Mouse (Mus musculus) heart, embryonic 12.5 days (tissue): ENCODE measurements around the gene Hs3st5. TPM values are rescaled to one million over a fixed set of nuclear protein-coding genes. Genes with fewer than 3 reads are reported as not detected.
"Not testable (repeated sequence)": the region's sequence is repeated elsewhere in the genome, so short reads cannot be mapped to it uniquely, and the experiment has no call there.

ENCODE experiments used
- ATAC-seq: fragments of 200-750 bp; cut with Nextera tagmentation; 2 replicates; pipeline ENCODE4 v1.8.0; 2017; ENCODE audit warnings: moderate TSS enrichment, moderate library complexity; ENCODE audit not compliant: insufficient number of reproducible peaks, low FRiP score
- H3K27ac ChIP-seq: fragments of 300-500 bp; sonication (generic); 2 replicates; pipeline ENCODE4 v1.5.1; 2016; ENCODE audit warnings: mild to moderate bottlenecking, moderate library complexity; ENCODE audit not compliant: poor library complexity, severe bottlenecking
- H3K27me3 ChIP-seq: fragments of 300-500 bp; sonication (generic); replicated peaks from 2 replicates; pipeline ENCODE4 v1.6.1; 2016; ENCODE audit warnings: mild to moderate bottlenecking, moderate library complexity
- H3K36me3 ChIP-seq: fragments of 300-500 bp; sonication (generic); 2 replicates; pipeline ENCODE4 v1.6.1; 2016; ENCODE audit warnings: mild to moderate bottlenecking, moderate library complexity
- H3K4me1 ChIP-seq: fragments of 300-500 bp; sonication (generic); replicated peaks from 2 replicates; pipeline ENCODE4 v1.6.1; 2016; ENCODE audit warnings: mild to moderate bottlenecking
- H3K4me2 ChIP-seq: fragments of 300-500 bp; sonication (generic); 2 replicates; pipeline ENCODE4 v1.6.1; 2016; ENCODE audit warnings: mild to moderate bottlenecking, moderate library complexity
- H3K4me3 ChIP-seq: fragments of 300-500 bp; sonication (generic); 2 replicates; pipeline ENCODE4 v1.5.1; 2016; ENCODE audit warnings: mild to moderate bottlenecking
- H3K9ac ChIP-seq: fragments of 300-500 bp; sonication (generic); 2 replicates; pipeline ENCODE4 v1.6.1; 2016; ENCODE audit warnings: mild to moderate bottlenecking, moderate library complexity
- H3K9me3 ChIP-seq: fragments of 300-500 bp; sonication (generic); replicated peaks from 2 replicates; pipeline ENCODE4 v1.6.1; 2016; ENCODE audit warnings: mild to moderate bottlenecking, moderate library complexity
- WGBS: fragments of 180-500 bp; shearing (Covaris S2); methylation state at CpG from one replicate; pipeline ENCODE4 v1.1.7; 2016; 5-methylcytosine and 5-hydroxymethylcytosine counted together
- polyA plus RNA-seq: library from polyadenylated mRNA; unstranded; fragments of >200 nt; fragmentation: Nextera tagmentation; extraction: Ambion mirVana; gene quantifications from 2 replicates; pipeline ENCODE4 v1.2.1, GENCODE M21; 2016

Gene Hs3st5
- polyA plus RNA-seq, 1 experiment from 2014 or later: 0.26 TPM

GRCm38 (mm10) chr10:36507556-36507870 is 899 bp downstream of the Hs3st5 start:
- H3K36me3 ChIP-seq: no peaks in the 10 kb centered on the region
- H3K27me3 ChIP-seq: peaks cover 45% of the 10 kb centered on the region
- H3K9ac ChIP-seq: peak overlapping the region; percentile 53
- no peak overlapping the region for H3K27ac ChIP-seq
- H3K9me3 ChIP-seq: no peaks in the 10 kb centered on the region
- ATAC-seq: 0 out of 2 replicates have a peak, but pooled peaks have one; percentile 2
- H3K4me2 ChIP-seq: peak overlapping the region; percentile 97
- H3K4me3 ChIP-seq: peak overlapping the region; percentile 59
- H3K4me1 ChIP-seq: peaks cover 10% of the 10 kb centered on the region
- WGBS: under 1% methylated on average over 15 of the region's 15 CpGs

GRCm38 (mm10) chr10:36507991-36508546 is 1.5 kb downstream of the Hs3st5 start:
- no peaks in the 10 kb centered on the region for H3K9me3 ChIP-seq
- peaks cover 45% of the 10 kb centered on the region for H3K27me3 ChIP-seq
- under 1% methylated on average over 18 of the region's 18 CpGs for WGBS
- H3K4me2 ChIP-seq: peak overlapping the region; percentile 97
- no peaks in the 10 kb centered on the region for H3K36me3 ChIP-seq
- ATAC-seq: no peak
- peaks cover 10% of the 10 kb centered on the region for H3K4me1 ChIP-seq
- H3K9ac ChIP-seq: 0 out of 2 replicates have a peak overlapping the region, but pooled peaks have one; percentile 44
- H3K4me3 ChIP-seq: peak overlapping the region; percentile 59
- no peak overlapping the region for H3K27ac ChIP-seq

- Histone ChIP-seq H3K4me2 (no peak overlapping the region), H3K9ac (no peak overlapping the region), H3K9me3 (no peaks in the 10 kb centered on the region), H3K4me1 (peaks cover 10% of the 10 kb centered on the region), H3K27me3 (peaks cover 45% of the 10 kb centered on the region), H3K27ac (no peak overlapping the region), H3K36me3 (no peaks in the 10 kb centered on the region), H3K4me3 (no peak overlapping the region)
- ATAC-seq: no peak
- 74% methylated on average over 4 of the region's 4 CpGs for WGBS
Observed at GRCm38 (mm10) chr10:36509477-36509876, 2.9 kb downstream of the Hs3st5 start.

GRCm38 (mm10) chr10:36523881-36524280 is 17.3 kb downstream of the Hs3st5 start:
- no peaks in the 10 kb centered on the region for H3K9me3 ChIP-seq
- no peaks in the 10 kb centered on the region for H3K36me3 ChIP-seq
- no peaks in the 10 kb centered on the region for H3K4me1 ChIP-seq
- no peak overlapping the region for H3K9ac ChIP-seq
- H3K4me2 ChIP-seq: no peak overlapping the region
- no peak overlapping the region for H3K4me3 ChIP-seq
- H3K27me3 ChIP-seq: no peaks in the 10 kb centered on the region
- no peak overlapping the region for H3K27ac ChIP-seq
- ATAC-seq: no peak

- H3K4me1 ChIP-seq: no peaks in the 10 kb centered on the region
- H3K27ac ChIP-seq: no peak overlapping the region
- WGBS: 71% methylated on average over 4 of the region's 4 CpGs
- H3K27me3 ChIP-seq: no peaks in the 10 kb centered on the region
- H3K9ac ChIP-seq: no peak overlapping the region
- no peak overlapping the region for H3K4me3 ChIP-seq
- H3K9me3 ChIP-seq: no peaks in the 10 kb centered on the region
- ATAC-seq: no peak
- no peaks in the 10 kb centered on the region for H3K36me3 ChIP-seq
- H3K4me2 ChIP-seq: no peak overlapping the region
Observed at GRCm38 (mm10) chr10:36533633-36534335, 27.2 kb downstream of the Hs3st5 start.

- Histone ChIP-seq H3K9ac (no peak overlapping the region), H3K4me1 (no peaks in the 10 kb centered on the region), H3K4me3 (no peak overlapping the region), H3K27me3 (no peaks in the 10 kb centered on the region), H3K4me2 (no peak overlapping the region), H3K9me3 (no peaks in the 10 kb centered on the region), H3K27ac (no peak overlapping the region), H3K36me3 (no peaks in the 10 kb centered on the region)
- 24% methylated on average over 2 of the region's 2 CpGs for WGBS
- ATAC-seq: no peak
Observed at GRCm38 (mm10) chr10:36546622-36547021, 40.0 kb downstream of the Hs3st5 start.

- not testable (repeated sequence) for H3K9me3 ChIP-seq, H3K27me3 ChIP-seq, H3K36me3 ChIP-seq, H3K4me2 ChIP-seq, H3K9ac ChIP-seq, H3K4me3 ChIP-seq, ATAC-seq, H3K27ac ChIP-seq, H3K4me1 ChIP-seq
- WGBS: 86% methylated on average over 1 of the region's 1 CpGs
Observed at GRCm38 (mm10) chr10:36547713-36548112, 41.1 kb downstream of the Hs3st5 start.

- Histone ChIP-seq H3K4me3 (no peak overlapping the region), H3K36me3 (no peaks in the 10 kb centered on the region), H3K9me3 (no peaks in the 10 kb centered on the region), H3K9ac (no peak overlapping the region), H3K4me1 (peaks cover 9% of the 10 kb centered on the region), H3K27ac (no peak overlapping the region), H3K27me3 (no peaks in the 10 kb centered on the region), H3K4me2 (no peak overlapping the region)
- WGBS: 61% methylated on average over 4 of the region's 4 CpGs
- no peak for ATAC-seq
Observed at GRCm38 (mm10) chr10:36554057-36554456, 47.4 kb downstream of the Hs3st5 start.

- no peak overlapping the region for H3K4me2 ChIP-seq
- H3K36me3 ChIP-seq: no peaks in the 10 kb centered on the region
- H3K27me3 ChIP-seq: no peaks in the 10 kb centered on the region
- peaks cover 9% of the 10 kb centered on the region for H3K4me1 ChIP-seq
- 32% methylated on average over 6 of the region's 6 CpGs for WGBS
- no peak overlapping the region for H3K9ac ChIP-seq
- H3K27ac ChIP-seq: no peak overlapping the region
- no peaks in the 10 kb centered on the region for H3K9me3 ChIP-seq
- no peak for ATAC-seq
- no peak overlapping the region for H3K4me3 ChIP-seq
Observed at GRCm38 (mm10) chr10:36554941-36555888, 48.6 kb downstream of the Hs3st5 start.

GRCm38 (mm10) chr10:36556128-36556527 is 49.5 kb downstream of the Hs3st5 start:
- Histone ChIP-seq H3K27ac (no peak overlapping the region), H3K27me3 (no peaks in the 10 kb centered on the region), H3K36me3 (no peaks in the 10 kb centered on the region), H3K4me3 (no peak overlapping the region), H3K4me2 (no peak overlapping the region), H3K9ac (no peak overlapping the region), H3K9me3 (no peaks in the 10 kb centered on the region), H3K4me1 (peaks cover 9% of the 10 kb centered on the region)
- no peak for ATAC-seq
- WGBS: 69% methylated on average over 2 of the region's 2 CpGs

GRCm38 (mm10) chr10:36557673-36558072 is 51.1 kb downstream of the Hs3st5 start:
- Histone ChIP-seq H3K4me2 (no peak overlapping the region), H3K4me3 (no peak overlapping the region), H3K9me3 (no peaks in the 10 kb centered on the region), H3K27ac (no peak overlapping the region), H3K27me3 (no peaks in the 10 kb centered on the region), H3K36me3 (no peaks in the 10 kb centered on the region), H3K4me1 (peaks cover 9% of the 10 kb centered on the region), H3K9ac (no peak overlapping the region)
- WGBS: 78% methylated on average over 6 of the region's 6 CpGs
- ATAC-seq: no peak
